Mouse (Mus musculus) intestine, embryonic 16.5 days (tissue): ENCODE measurements at regions not wholly inside any gene's neighbourhood (a gene's known extent, or its start where the extent isn't known, plus 50 kb on each side); places are given as distances from the start of the nearest gene placed in this dataset.
A peak's percentile ranks its signal among the peaks of the same experiment; 100 is the strongest.

Experiments used
- ATAC-seq: fragments of 200-750 bp; cut with Nextera tagmentation; 2 replicates; pipeline ENCODE4 v1.8.0; 2017; ENCODE audit warnings: moderate TSS enrichment, moderate library complexity
- H3K27ac ChIP-seq: fragments of 300-500 bp; sonication (generic); 2 replicates; pipeline ENCODE4 v1.5.1; 2014; ENCODE audit warnings: mild to moderate bottlenecking, low read length
- H3K27me3 ChIP-seq: fragments of 300-500 bp; sonication (generic); replicated peaks from 2 replicates; pipeline ENCODE4 v1.6.1; 2014; ENCODE audit warnings: low read length, control low read depth, mixed read lengths; ENCODE audit not compliant: control insufficient read depth, insufficient read depth
- H3K36me3 ChIP-seq: fragments of 300-500 bp; sonication (generic); 2 replicates; pipeline ENCODE4 v1.6.1; 2014; ENCODE audit warnings: low read length, control low read depth; ENCODE audit not compliant: control insufficient read depth, insufficient read depth
- H3K4me1 ChIP-seq: fragments of 300-500 bp; sonication (generic); 2 replicates; pipeline ENCODE4 v1.6.1; 2014; ENCODE audit warnings: low read length, control low read depth, mixed read lengths; ENCODE audit not compliant: control insufficient read depth, insufficient read depth
- H3K4me2 ChIP-seq: fragments of 300-500 bp; sonication (generic); 2 replicates; pipeline ENCODE4 v1.6.1; 2014; ENCODE audit warnings: low read depth, low read length, control low read depth
- H3K4me3 ChIP-seq: fragments of 300-500 bp; sonication (generic); 2 replicates; pipeline ENCODE4 v1.5.1; 2014; ENCODE audit warnings: mild to moderate bottlenecking, low read length
- H3K9ac ChIP-seq: fragments of 300-500 bp; sonication (generic); 2 replicates; pipeline ENCODE4 v1.6.1; 2014; ENCODE audit warnings: low read depth, low read length
- H3K9me3 ChIP-seq: fragments of 300-500 bp; sonication (generic); 2 replicates; pipeline ENCODE4 v1.6.1; 2016; ENCODE audit warnings: low read length, control low read depth; ENCODE audit not compliant: control insufficient read depth
- WGBS: fragments of 180-500 bp; shearing (Covaris S2); extraction: QIAGEN DNeasy Blood & Tissue Kit; methylation state at CpG from one replicate; pipeline ENCODE4 v1.1.7; 2014; 5-methylcytosine and 5-hydroxymethylcytosine counted together

DNA sequence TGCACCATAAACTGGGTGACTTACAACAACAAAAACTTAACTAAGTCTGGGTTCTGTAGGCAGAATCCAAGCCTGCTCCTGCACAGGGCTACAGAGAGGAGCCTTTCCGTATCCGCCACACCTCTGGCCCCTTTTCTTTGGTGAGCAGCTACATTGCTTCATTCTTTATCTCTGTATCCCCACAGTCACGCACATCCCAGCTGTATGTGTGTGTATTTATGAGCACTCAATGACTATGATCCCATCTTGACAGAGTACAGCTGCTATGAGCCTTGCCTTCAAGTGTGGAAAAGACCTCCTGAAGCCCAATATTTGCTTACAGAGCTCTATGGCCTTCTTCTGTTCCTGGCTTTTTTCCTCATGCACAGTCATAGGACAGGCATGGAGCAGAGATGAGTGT is 212.1 kb upstream of the Tcerg1l start:
- Histone ChIP-seq H3K9me3 (no peaks in the 10 kb centered on the region), H3K27ac (no peak overlapping the region), H3K4me1 (no peaks in the 10 kb centered on the region), H3K27me3 (no peaks in the 10 kb centered on the region), H3K9ac (no peak overlapping the region), H3K4me3 (no peak overlapping the region), H3K4me2 (no peak overlapping the region), H3K36me3 (no peaks in the 10 kb centered on the region)
- peak; percentile 46 for ATAC-seq
- 56% methylated on average over 3 of the region's 3 CpGs for WGBS

DNA sequence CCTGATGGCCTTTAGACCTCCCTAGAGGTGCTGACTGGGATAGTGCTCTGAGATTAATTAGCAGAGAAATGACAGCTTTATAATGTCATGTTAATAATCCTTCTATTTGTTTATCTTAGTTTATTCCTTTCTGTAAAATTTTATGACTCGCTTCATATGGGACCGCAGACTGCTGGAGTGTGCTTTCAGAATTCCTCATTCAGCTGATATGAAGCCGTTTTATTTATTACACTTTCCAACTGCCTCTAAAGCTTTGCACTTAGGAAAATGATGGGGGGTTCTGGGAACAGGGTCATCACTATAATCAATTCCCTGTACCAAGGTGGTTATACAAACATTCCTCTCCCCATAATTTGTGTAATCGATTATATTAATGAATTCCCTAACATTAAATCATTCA is 211.6 kb upstream of the Tcerg1l start:
- H3K36me3 ChIP-seq = no peaks in the 10 kb centered on the region
- no peaks in the 10 kb centered on the region for H3K9me3 ChIP-seq
- no peaks in the 10 kb centered on the region for H3K4me1 ChIP-seq
- no peak overlapping the region for H3K4me3 ChIP-seq
- H3K27ac ChIP-seq = no peak overlapping the region
- H3K9ac ChIP-seq = no peak overlapping the region
- 51% methylated on average over 4 of the region's 4 CpGs for WGBS
- H3K4me2 ChIP-seq = no peak overlapping the region
- no peak for ATAC-seq
- H3K27me3 ChIP-seq = no peaks in the 10 kb centered on the region

DNA sequence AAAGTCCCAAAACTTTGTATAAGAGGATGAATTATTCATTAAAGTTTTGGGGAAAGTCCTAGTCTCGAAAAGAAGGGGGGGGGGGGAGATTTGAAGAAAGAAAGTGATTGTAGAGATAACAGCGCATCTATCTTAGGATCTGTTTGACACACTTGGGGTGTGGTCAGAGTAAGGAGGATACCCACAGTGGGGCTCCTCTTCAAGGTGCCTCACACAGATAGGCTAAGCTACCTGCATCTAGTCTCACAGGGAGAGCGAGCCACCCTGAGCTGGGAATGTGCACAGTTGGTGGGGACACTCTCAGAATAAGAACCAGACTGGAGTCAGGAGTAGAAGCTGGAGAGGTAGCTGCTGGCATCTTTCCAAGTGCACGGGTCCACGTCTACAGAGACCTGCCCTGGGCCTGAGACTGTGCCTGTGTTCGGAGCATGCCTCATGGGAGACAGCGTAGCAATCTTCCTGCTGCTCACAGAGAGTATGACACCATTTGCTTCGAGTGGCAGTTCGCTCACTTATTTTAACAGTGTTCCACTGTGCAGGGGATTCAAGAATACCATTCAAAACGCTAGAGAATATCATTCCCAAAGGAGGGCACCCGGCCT is 208.9 kb upstream of the Tcerg1l start:
- H3K4me2 ChIP-seq = no peak overlapping the region
- no peaks in the 10 kb centered on the region for H3K36me3 ChIP-seq
- no peaks in the 10 kb centered on the region for H3K9me3 ChIP-seq
- 74% methylated on average over 11 of the region's 11 CpGs for WGBS
- H3K4me1 ChIP-seq = no peaks in the 10 kb centered on the region
- no peak for ATAC-seq
- no peak overlapping the region for H3K9ac ChIP-seq
- H3K27me3 ChIP-seq = no peaks in the 10 kb centered on the region
- no peak overlapping the region for H3K4me3 ChIP-seq
- no peak overlapping the region for H3K27ac ChIP-seq

DNA sequence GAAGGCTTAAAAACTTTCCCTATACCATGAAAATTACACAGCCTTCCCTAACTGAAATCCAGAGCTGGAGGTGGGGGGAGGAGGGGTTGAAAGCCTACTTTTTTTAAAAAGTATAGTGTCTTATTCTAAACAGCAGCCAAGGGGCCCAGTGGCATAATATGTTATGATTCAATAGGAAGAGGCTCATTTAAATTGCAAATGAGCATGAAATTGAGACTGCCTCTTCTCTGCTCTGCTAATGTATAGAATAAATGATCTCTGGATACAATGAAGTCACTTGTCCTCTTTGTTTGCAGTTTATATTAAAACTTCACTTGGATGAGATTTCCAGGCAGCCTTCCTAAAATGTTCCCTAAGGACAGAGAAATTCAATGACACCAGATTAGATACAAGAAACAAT is 208.4 kb upstream of the Tcerg1l start:
- Histone ChIP-seq H3K27ac (no peak overlapping the region), H3K4me3 (no peak overlapping the region), H3K9ac (no peak overlapping the region), H3K27me3 (no peaks in the 10 kb centered on the region), H3K4me2 (no peak overlapping the region), H3K9me3 (no peaks in the 10 kb centered on the region), H3K36me3 (no peaks in the 10 kb centered on the region), H3K4me1 (no peaks in the 10 kb centered on the region)
- no peak for ATAC-seq

DNA sequence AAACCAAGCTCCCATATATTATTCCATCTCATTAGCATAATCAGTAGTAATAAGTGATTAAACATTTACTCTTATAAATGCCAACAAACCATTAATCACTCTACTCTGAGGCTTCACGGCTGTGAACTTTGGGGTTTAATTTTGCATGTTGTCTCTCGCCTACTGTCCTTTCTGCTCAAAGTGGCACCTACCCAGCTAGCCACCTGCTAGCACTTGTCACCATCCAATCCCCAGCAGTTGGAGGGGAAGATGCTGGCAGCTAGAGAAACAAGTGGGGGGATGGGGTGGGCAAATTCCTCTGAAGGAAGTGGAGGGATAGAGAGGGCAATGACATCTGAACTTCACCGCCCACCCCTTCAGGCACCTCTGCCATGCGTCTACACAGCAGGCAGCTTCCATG is 204.2 kb upstream of the Tcerg1l start:
- no peak for ATAC-seq
- Histone ChIP-seq H3K9ac (no peak overlapping the region), H3K4me3 (no peak overlapping the region), H3K4me2 (no peak overlapping the region), H3K36me3 (no peaks in the 10 kb centered on the region), H3K27ac (no peak overlapping the region), H3K27me3 (no peaks in the 10 kb centered on the region), H3K9me3 (no peaks in the 10 kb centered on the region), H3K4me1 (no peaks in the 10 kb centered on the region)
- 48% methylated on average over 4 of the region's 4 CpGs for WGBS

DNA sequence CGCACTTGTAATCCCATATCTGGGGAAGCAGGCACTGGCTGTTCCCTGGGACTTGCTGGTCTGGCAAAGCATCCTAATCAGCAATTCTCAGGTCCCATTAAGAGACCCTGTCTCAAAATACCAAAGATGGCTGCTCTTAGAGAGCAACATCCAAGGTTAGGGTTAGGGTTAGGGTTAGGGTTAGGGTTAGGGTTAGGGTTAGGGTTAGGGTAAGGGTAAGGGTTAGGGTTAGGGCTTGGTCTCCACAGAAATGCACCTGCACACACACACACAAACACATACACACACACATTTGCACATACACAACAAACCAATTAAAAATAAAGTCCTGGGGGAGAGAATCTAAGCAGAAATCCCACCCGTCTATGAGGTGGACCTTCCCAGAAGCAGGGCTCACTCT is 195.8 kb upstream of the Tcerg1l start:
- Histone ChIP-seq H3K4me2 (no peak overlapping the region), H3K27ac (no peak overlapping the region), H3K9ac (no peak overlapping the region), H3K4me1 (no peaks in the 10 kb centered on the region), H3K27me3 (no peaks in the 10 kb centered on the region), H3K4me3 (no peak overlapping the region), H3K9me3 (no peaks in the 10 kb centered on the region), H3K36me3 (no peaks in the 10 kb centered on the region)
- WGBS = 84% methylated on average over 2 of the region's 2 CpGs
- no peak for ATAC-seq

DNA sequence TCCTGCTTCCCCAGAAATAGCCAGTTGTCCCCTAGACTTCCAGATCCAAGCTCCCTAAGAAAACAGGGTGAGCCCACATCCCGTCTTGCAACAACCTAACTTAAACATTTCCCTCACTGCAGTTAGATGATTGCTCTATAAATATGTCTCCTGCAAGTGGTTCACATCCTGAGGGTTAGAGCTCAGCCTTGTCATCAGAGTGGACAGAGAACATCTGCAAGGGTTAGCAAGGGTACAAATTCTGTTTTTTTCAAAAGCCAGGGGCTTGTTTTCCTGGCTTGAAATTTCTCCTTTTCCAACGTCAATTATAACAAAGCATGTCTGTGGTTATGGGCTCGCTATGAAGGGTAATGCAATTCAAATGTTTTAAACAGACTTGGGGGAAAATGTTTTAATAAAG is 169.8 kb upstream of the Tcerg1l start:
- H3K4me1 ChIP-seq = no peaks in the 10 kb centered on the region
- no peak overlapping the region for H3K9ac ChIP-seq
- no peaks in the 10 kb centered on the region for H3K27me3 ChIP-seq
- H3K4me3 ChIP-seq = no peak overlapping the region
- no peak overlapping the region for H3K27ac ChIP-seq
- no peaks in the 10 kb centered on the region for H3K36me3 ChIP-seq
- H3K4me2 ChIP-seq = no peak overlapping the region
- no peak for ATAC-seq
- no peaks in the 10 kb centered on the region for H3K9me3 ChIP-seq
- WGBS = 68% methylated on average over 3 of the region's 3 CpGs

DNA sequence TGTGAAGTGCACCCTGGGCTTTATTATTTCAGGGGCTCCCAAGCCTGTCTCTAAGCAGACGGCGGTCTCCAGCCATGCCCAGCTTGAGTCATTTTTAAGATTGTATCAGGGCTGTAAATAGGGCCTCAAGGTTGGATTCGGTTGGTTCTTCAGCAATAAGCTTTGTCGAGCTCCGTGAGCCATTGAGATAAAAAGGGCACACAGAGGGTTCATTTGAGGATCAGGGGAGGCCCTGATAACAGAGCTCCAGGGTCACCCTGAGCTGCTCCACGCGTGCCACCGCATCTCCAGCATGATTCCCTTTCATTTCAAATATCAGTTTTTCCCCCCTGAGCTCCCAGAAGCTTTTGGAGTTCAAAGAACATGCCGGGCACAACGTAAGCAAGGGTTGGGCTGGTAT is 154.1 kb upstream of the Tcerg1l start:
- H3K4me1 ChIP-seq = no peaks in the 10 kb centered on the region
- no peaks in the 10 kb centered on the region for H3K9me3 ChIP-seq
- no peak overlapping the region for H3K27ac ChIP-seq
- no peak overlapping the region for H3K4me3 ChIP-seq
- no peak overlapping the region for H3K4me2 ChIP-seq
- 58% methylated on average over 10 of the region's 10 CpGs for WGBS
- H3K9ac ChIP-seq = no peak overlapping the region
- ATAC-seq = peak; percentile 63
- no peaks in the 10 kb centered on the region for H3K36me3 ChIP-seq
- no peaks in the 10 kb centered on the region for H3K27me3 ChIP-seq

DNA sequence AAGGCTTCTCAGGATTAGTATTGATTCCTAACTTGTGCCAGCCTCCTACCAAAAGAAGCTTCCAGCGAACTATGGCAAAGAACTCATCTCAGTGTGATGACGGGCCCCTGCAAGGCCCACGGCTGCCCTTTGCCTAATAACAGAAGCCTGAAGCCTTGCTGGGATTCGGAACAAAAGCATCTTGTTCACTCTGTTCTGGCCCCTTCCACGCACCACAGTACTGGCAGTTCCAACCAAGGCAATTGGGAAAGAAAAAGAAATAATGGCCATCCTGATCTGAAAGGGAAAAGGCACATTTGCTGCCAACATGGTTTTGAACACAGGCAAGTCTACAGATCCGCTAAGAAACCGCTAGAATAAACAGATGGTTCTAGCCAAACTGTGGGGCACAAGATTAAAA is 150.4 kb upstream of the Tcerg1l start:
- Histone ChIP-seq H3K27me3 (no peaks in the 10 kb centered on the region), H3K36me3 (no peaks in the 10 kb centered on the region), H3K9me3 (no peaks in the 10 kb centered on the region), H3K4me2 (no peak overlapping the region), H3K4me1 (no peaks in the 10 kb centered on the region), H3K27ac (no peak overlapping the region), H3K4me3 (no peak overlapping the region), H3K9ac (no peak overlapping the region)
- no peak for ATAC-seq
- WGBS = 77% methylated on average over 7 of the region's 7 CpGs

DNA sequence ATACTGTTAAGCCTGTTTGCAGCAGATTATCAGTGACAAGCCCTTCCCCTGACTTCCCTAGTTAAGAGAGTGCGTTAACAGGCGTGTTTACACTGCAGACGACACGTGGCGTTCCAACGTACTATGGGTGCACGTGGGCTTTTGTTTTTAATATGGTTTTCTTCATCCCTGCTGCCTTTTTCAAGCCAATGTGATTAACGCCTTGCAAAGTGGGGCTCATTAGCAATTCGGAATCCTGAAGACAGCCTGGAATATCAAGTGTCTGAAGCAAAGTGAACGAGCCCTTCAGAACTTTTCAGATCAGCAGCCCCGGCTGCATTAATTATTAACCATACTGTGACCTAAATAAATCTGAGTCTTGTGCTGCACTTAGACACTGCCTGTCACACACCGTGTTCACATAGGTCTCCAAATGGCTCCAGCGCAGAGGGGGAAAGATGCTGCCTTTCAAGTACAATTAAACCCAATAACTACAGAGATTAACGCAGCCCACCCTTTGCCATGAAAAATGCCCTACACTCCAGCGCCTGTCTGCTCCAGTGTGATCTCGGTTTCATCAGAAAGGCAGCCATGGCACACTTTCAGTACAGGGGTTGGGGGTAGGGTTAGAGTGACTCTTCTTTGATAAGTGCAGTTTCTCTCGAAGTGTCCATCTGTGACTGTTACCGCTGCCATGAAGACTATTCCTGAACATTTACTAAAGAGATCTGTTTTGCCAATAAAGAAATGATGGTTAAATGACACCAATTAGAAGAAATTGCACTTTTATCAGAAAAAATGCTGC is 140.7 kb upstream of the Tcerg1l start:
- WGBS = 37% methylated on average over 18 of the region's 18 CpGs
- no peaks in the 10 kb centered on the region for H3K27me3 ChIP-seq
- peak; percentile 94 for ATAC-seq
- no peaks in the 10 kb centered on the region for H3K4me1 ChIP-seq
- peak overlapping the region; percentile 46 for H3K4me2 ChIP-seq
- H3K27ac ChIP-seq = no peak overlapping the region
- no peaks in the 10 kb centered on the region for H3K36me3 ChIP-seq
- no peaks in the 10 kb centered on the region for H3K9me3 ChIP-seq
- no peak overlapping the region for H3K9ac ChIP-seq
- peak overlapping the region; percentile 33 for H3K4me3 ChIP-seq
